Mouse (Mus musculus) thymus, postnatal 0 days (tissue): ENCODE results near the gene Scarf2. TPM values are rescaled to one million over a fixed set of nuclear protein-coding genes. Genes with fewer than 3 reads are reported as not detected.

ENCODE experiments used
- DNase-seq: peaks from one replicate; pipeline ENCODE4 v3.0.0-alpha.2; 2015; ENCODE audit warnings: low spot score
- polyA plus RNA-seq: library from polyadenylated mRNA; unstranded; fragments of >200 nt; fragmentation: Nextera tagmentation; extraction: Ambion mirVana; gene quantifications from 2 replicates; pipeline ENCODE4 v1.2.1, GENCODE M21; 2015

Gene Scarf2
- polyA plus RNA-seq, 1 experiment from 2014 or later: 4.3 TPM

DNA sequence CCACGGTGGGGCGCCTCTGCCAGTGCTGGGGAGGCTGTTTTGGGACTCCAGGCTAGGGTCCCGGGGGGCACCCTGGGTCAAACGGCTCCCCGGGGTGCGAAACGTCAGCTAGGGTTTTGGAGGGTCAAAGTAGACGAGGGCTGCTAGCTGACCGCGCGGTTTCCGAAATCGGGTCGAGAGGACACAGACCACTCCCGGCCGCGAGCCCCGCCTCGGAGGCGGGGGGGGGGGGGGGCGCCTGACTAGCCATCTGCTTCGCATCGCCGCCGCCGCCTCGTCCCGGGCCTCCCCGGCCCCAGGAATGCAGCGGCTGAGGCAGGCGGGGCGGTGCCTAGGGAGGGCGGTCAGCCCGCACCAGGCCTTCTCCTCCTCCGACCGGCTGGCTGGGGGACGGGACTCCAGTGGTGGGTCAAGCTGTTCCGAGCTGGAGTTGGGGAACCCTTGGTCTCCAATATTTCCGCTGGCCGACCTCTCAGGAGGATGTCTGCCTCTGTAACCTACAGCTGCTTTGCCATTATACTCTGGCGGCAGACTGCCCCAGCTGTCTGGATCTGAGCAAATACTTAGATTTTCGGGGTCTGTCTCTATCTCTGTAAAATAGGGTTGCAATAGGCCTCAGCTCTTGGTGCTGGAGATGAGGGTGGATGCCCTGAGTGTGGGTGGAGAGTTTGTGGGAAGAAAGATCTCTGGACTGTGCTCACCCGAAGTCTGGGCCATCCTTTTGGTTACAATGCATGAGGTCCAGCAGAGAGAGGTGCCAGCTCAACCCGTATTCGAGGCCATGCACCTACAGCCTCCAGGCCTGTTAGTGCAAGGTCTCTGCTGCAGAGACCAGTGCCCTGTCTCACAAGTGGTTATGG is 1.5 kb downstream of the Scarf2 start:
- no peak for DNase-seq

GRCm38 (mm10) chr16:17799584-17799983 is 2.5 kb downstream of the Scarf2 start:
- DNase-seq: no peak

DNA sequence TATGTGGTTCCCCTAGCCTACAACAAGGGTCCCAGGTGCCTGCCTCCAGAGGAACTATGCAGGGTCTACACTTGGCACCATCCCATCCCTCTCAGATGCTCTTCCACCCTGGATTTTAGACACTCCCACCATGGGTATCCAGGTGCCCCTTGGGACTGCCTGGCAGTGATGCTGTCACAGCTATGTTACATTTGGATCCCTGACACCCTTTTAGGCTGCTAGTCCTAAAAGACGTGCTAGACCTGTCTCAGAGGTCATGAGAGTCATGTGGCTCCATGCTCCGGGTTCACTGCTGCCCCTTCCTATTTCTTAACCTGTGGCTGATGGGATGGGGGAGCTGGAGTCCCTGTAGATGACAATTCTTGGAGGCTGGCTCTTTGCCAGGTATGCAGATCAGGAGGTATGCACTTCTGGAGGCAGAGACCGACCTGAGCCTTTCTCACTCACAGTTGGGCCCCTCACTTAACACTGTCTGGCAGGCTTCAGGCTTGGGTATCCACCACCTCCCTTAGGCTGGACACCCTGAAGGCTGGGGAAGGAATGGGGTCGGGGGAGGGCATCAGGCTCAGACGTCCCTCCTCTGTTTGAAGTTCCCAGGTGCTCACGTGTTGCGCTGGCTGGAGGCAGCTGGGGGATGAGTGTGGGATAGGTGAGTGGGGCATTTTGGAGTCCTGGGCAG is 4.8 kb downstream of the Scarf2 start:
- DNase-seq: no peak

GRCm38 (mm10) chr16:17802456-17802838 is 5.4 kb downstream of the Scarf2 start:
- DNase-seq: no peak

DNA sequence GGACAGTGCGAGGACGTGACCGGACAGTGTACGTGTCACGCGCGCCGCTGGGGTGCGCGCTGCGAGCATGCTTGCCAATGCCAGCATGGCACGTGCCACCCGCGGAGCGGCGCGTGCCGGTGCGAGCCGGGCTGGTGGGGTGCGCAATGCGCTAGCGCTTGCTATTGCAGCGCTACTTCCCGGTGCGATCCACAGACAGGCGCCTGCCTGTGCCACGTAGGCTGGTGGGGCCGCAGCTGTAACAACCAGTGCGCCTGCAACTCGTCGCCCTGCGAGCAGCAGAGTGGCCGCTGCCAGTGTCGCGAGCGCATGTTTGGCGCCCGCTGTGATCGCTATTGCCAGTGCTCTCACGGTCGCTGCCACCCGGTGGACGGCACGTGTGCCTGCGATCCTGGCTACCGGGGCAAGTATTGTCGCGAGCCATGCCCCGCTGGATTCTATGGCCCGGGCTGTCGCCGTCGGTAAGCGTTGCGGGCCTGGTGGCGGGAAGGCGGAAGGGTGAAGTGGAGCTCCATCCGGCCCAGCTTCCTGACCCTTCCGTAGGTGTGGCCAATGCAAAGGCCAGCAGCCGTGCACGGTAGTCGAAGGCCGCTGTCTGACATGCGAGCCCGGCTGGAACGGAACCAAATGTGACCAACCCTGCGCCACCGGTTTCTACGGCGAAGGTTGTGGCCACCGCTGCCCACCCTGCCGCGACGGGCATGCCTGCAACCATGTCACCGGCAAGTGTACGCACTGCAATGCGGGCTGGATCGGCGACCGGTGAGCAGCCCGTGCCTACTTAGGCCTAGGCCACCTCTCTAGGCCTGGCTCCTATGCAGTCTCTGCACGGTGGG is 6.0 kb downstream of the Scarf2 start:
- no peak for DNase-seq

GRCm38 (mm10) chr16:17803675-17804448 is 6.8 kb downstream of the Scarf2 start:
- no peak for DNase-seq

- peak; percentile 51 for DNase-seq
Observed at GRCm38 (mm10) chr16:17804449-17804912, 7.4 kb downstream of the Scarf2 start.

- no peak for DNase-seq
Observed at GRCm38 (mm10) chr16:17804982-17805381, 7.9 kb downstream of the Scarf2 start.

DNA sequence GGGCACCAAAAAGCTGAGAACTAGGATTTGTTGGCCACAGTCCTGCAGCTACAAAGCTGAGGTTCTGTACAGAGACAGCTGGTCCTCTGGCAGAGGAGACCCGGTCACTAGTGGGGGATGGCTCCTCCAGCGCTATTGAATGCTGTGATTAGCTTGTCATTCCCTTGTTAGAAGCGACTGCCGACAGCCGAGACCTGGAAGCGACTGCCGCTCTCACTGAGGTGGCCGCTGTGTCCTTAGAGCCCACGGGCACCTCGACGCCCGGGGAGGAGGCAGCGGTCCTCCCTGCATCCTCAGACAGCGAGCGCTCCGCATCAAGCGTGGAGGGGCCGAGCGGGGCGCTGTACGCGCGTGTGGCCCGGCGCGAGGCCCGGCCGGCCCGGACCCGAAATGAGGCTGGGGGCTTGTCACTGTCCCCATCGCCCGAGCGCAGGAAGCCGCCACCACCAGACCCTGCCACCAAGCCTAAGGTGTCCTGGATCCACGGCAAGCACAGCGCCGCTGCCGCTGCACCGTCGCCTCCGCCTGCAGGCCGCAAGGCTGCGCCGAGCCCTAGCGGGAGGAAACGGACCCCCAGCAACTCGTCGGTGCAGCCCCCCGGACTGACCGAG is 9.6 kb downstream of the Scarf2 start:
- DNase-seq: no peak

- peak; percentile 93 for DNase-seq
Observed at GRCm38 (mm10) chr16:17807192-17808009, 10.3 kb downstream of the Scarf2 start.

GRCm38 (mm10) chr16:17809125-17809524 is 12.0 kb downstream of the Scarf2 start:
- no peak for DNase-seq

DNA sequence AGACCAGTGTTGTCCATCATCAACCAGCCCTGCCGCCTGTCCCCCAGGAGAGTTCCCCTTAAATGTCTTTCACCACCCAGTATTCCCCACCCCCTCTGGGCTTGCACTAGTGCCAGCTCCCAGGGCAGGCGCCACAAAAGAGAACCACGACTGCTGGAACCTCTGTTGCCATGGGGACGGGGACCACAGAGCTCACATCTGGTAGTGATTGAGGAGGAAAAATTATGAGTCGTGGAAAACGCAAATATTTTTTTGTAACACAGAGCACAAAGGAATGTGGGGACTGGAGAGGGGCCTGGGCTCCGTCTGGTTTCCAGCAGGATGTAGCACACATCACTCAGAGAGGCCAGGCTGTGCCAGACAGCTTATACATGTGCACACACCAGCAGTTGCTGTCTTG is 12.6 kb downstream of the Scarf2 start:
- no peak for DNase-seq

DNA sequence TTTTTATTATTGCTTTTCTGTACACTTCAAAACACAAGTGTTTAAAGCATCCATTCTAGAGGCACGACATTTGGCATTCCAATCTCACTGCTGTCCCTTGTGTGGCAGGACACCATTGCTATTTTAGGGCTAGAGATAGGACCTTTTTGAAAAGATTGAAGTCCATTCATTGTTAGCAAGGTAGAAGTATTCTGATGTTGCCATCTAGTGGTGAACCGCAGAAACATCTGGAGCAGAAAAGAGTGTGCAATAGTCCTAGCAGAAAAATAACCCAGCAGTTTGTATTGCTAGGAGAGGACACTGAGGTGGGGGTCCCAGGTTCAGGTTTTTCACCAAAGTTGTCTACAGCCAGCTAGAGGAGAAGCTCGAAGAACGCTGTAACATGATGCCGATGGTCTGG is 15.0 kb downstream of the Scarf2 start:
- peak; percentile 52 for DNase-seq

DNA sequence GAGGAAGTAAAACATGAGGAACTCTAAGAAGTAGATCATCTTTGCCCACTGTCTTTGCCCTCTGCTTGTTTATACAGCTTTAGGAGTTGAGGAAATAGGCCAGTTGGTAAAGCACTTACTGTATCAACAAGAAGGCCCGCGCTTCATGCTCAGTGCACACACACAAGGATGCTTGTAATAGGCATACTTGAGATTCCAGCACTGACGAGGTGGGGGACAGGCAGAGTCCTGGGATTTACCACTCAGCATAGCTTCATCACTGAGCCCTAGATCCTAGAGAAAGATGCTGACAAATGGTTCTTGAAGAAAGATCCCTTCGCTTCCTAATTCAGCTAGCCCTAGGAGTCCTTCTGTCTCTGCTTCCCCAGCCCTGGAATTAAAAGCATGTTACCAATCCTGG is 16.1 kb downstream of the Scarf2 start:
- no peak for DNase-seq

- DNase-seq: peak; percentile 90
Observed at GRCm38 (mm10) chr16:17815411-17816402, 18.6 kb downstream of the Scarf2 start.

GRCm38 (mm10) chr16:17816528-17816927 is 19.4 kb downstream of the Scarf2 start:
- DNase-seq: no peak

DNA sequence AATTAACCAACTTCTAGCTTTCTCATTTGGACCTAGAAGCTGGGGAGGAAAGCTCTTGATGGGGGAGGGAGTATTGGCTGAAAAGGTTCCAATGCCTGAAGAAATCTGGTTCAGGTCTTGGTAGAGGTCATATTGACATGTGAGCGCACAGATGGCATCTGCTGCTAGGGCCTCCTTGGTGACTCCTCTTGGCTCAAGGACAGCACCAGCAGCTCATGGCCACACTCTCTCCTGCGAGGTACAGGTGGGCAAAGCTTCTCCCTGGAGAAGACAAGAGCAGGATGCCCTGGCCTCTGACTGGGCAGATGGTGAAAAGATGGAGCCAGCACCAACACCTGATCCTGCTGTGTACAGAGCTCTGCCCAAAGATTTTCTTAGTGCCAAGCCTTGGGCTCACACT is 29.4 kb downstream of the Scarf2 start:
- no peak for DNase-seq

DNA sequence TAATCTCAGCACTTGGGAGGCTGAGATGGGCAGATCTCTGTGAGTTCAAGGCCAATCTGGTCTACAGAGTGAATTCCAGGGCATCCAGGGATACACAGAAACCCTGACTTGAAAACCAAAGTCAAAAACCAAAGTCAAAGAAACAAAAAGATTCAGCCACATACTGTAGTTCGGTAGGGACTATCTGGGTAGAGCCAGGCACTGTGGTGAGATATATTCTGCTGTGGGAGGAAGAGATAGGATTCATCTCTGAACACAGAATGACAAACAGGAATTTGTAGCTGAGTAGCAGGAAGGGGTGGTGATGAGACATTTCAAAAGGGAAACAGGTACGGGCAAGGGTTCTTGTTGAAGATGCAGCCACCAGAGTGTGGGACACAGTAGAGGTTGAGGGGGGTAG is 31.1 kb downstream of the Scarf2 start:
- no peak for DNase-seq
